Mouse (Mus musculus) embryo, embryonic 11 days (tissue): ENCODE results near the gene Tgm1.
A peak's percentile ranks its signal among the peaks of the same experiment; 100 is the strongest.

Experiments used
- DNase-seq: peaks from one replicate; pipeline ENCODE4 v3.0.0-alpha.2; 2015

Gene Tgm1

GRCm38 (mm10) chr14:55671486-55671832 lies 42.3 kb downstream of the Tgm1 start:
- DNase-seq = no peak

GRCm38 (mm10) chr14:55660636-55661035 lies 53.1 kb downstream of the Tgm1 start:
- DNase-seq = no peak

DNA sequence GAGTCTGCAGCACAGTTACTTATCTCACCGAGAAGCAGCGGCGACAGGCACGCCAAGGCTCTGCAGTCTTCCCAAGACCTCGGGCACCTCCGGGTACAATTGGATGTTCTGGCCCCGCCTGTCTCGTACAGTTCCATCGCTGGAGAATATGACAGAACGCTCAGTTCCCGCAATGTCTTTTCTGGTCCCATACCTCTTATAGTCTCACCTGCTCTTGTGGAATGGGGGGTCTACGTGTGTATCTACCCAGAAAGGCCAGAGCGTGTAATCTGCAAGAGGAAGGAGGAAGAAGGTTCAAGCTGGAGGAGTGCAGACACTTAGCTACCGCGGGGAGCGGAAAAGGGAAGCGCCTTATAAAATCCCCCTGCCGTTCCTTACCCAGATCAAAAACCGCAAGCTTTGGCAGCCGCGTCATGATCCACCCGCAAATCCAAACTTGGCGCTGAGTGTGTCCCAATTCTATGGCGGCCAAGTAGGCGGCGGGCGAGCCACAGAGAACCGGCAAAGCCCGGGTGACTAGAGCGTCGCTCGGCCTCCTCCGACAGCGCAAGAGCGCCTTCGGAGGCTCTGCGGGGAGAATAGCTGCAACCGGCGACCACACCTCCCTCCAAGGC lies 53.7 kb downstream of the Tgm1 start, which contains the start of gene Mdp1:
Mdp1 (minus strand) TSS at position 549 of the 614 bp plus-strand sequence.
- peak; percentile 95 for DNase-seq

GRCm38 (mm10) chr14:55658011-55658410 lies 55.7 kb downstream of the Tgm1 start:
- DNase-seq = no peak

- DNase-seq = no peak
Observed at GRCm38 (mm10) chr14:55656935-55657334, 56.8 kb downstream of the Tgm1 start.

DNA sequence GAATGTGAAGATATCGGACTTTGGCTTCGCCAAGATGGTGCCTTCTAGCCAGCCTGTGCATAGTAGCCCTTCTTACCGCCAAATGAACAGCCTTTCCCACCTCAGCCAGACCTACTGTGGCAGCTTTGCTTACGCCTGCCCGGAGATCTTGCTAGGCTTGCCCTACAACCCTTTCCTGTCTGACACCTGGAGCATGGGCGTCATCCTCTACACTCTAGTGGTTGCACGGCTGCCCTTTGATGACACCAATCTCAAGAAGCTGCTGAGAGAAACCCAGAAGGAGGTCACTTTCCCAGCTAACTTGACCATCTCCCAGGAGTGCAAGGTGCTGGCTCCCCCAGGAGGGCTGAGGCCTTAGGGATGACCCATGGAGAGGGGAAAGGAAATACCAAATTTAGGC lies 62.2 kb downstream of the Tgm1 start:
- DNase-seq = no peak
